Mouse (Mus musculus): ENCODE results near the gene Tnfrsf25. TPM values are rescaled to one million over a fixed set of nuclear protein-coding genes. Genes with fewer than 3 reads are reported as not detected.

The Tnfrsf25 gene
- polyA plus RNA-seq (2011; ENCODE audit: insufficient read length, low read depth, missing spikeins), result 1.9 TPM in 1 of 2 replicates, not detected in the other

- H3K4me3 ChIP-seq (ENCODE audit: insufficient read depth, low read length), result no peak within 1 kb of the TSS
- no peak for TF ChIP-seq POLR2A (IDR thresholded peaks at IDR 0.05; ENCODE audit: low read depth, low read length)
- no peaks in the 10 kb centered on the region for H3K4me1 ChIP-seq (ENCODE audit: control insufficient read depth, insufficient read depth, low read length)
- H3K27ac ChIP-seq (ENCODE audit: insufficient read depth, low read length), result no peak within 1 kb of the TSS
Observed at GRCm38 (mm10) chr4:152115921-152116612, at the start of gene Tnfrsf25. Tnfrsf25 (plus strand) TSS chr4:152115934.

GRCm38 (mm10) chr4:152067280-152067679, 48.5 kb upstream of the Tnfrsf25 start:
- Histone ChIP-seq H3K4me1 (ENCODE audit: control insufficient read depth, insufficient read depth, low read length) (no peaks in the 10 kb centered on the region), H3K27ac (ENCODE audit: insufficient read depth, low read length) (no peak overlapping the region), H3K4me3 (ENCODE audit: insufficient read depth, low read length) (no peak overlapping the region)
- no peak for TF ChIP-seq POLR2A (IDR thresholded peaks at IDR 0.05; ENCODE audit: low read depth, low read length)
- no peak for TF ChIP-seq CTCF (IDR thresholded peaks at IDR 0.05; ENCODE audit: borderline replicate concordance, insufficient read depth, low read length)

- Histone ChIP-seq H3K27ac (ENCODE audit: insufficient read depth, low read length) (no peak overlapping the region), H3K4me1 (ENCODE audit: control insufficient read depth, insufficient read depth, low read length) (no peaks in the 10 kb centered on the region), H3K4me3 (ENCODE audit: insufficient read depth, low read length) (no peak overlapping the region)
- TF ChIP-seq CTCF (IDR thresholded peaks at IDR 0.05; ENCODE audit: borderline replicate concordance, insufficient read depth, low read length), result no peak
Observed at GRCm38 (mm10) chr4:152068166-152068724, 47.5 kb upstream of the Tnfrsf25 start.

DNA sequence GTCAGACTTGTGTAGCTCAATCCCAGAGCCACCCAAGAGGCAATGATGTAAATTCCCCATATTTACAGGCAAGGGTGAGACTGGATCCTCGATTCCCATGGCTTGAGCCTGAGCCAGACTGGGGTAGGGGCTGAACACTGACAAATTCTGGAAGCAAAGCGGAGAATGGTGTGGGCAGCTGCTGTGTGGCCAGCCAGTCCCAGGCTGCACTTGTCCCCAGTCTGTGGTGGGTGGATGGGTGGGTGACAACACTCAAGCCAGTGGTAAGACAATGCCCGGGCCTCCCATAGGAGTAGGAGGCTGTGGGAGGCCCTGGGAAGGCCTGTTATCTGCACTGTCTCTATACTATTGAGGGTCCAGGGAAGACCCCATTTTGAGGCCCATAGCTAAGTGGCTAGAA, 46.5 kb upstream of the Tnfrsf25 start:
- TF ChIP-seq POLR2A (IDR thresholded peaks at IDR 0.05; ENCODE audit: low read depth, low read length) (no peak), CTCF (IDR thresholded peaks at IDR 0.05; ENCODE audit: borderline replicate concordance, insufficient read depth, low read length) (no peak)
- Histone ChIP-seq H3K4me3 (ENCODE audit: insufficient read depth, low read length) (no peak overlapping the region), H3K4me1 (ENCODE audit: control insufficient read depth, insufficient read depth, low read length) (no peaks in the 10 kb centered on the region), H3K27ac (ENCODE audit: insufficient read depth, low read length) (no peak overlapping the region)

DNA sequence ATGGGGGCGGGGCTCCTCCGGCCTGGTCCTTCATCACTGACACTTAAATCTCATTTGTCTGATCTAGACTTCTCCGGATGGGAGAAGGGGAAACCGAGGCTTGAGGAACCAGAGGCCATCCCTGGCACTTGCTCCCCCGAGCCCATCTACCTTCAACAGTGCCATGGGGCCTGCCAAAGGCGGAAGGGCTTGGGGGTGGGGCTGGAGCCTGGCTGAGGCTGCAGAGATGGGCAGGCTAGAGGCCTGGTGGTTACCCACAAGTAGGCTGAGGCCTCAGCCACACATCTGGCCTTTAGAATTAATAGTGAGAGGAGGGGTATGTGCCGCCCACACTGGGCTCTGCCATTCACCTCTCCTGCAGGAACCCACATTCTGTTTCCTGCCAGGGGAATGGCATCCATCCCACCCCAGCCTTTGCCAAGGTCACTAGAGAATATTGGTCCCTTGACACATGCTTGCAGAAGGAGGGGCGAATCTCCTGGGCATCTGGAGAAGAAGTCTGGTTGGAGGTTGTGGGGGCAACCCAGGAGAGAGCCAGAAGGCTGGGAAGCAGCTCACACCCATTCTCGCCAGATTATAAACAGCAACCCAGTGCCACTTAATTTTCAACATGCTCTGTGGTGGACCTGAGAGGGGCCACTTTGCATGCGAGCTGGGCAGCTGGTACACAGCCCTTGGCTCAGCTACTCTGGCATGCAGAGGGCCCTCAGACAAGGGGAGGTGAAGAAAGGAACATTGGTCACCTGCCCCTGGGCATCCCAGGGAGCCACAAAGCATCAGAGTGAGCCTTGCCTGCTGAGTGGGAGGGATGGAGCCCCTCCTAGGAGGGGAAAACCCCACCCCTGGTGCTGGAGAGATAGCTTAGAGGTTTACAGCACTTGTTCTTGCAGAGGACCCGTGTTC, 45.0 kb upstream of the Tnfrsf25 start:
- no peak overlapping the region for H3K4me3 ChIP-seq (ENCODE audit: insufficient read depth, low read length)
- H3K27ac ChIP-seq (ENCODE audit: insufficient read depth, low read length), result no peak overlapping the region
- H3K4me1 ChIP-seq (ENCODE audit: control insufficient read depth, insufficient read depth, low read length), result no peaks in the 10 kb centered on the region
- TF ChIP-seq POLR2A (IDR thresholded peaks at IDR 0.05; ENCODE audit: low read depth, low read length) (no peak), CTCF (IDR thresholded peaks at IDR 0.05; ENCODE audit: borderline replicate concordance, insufficient read depth, low read length) (no peak)

DNA sequence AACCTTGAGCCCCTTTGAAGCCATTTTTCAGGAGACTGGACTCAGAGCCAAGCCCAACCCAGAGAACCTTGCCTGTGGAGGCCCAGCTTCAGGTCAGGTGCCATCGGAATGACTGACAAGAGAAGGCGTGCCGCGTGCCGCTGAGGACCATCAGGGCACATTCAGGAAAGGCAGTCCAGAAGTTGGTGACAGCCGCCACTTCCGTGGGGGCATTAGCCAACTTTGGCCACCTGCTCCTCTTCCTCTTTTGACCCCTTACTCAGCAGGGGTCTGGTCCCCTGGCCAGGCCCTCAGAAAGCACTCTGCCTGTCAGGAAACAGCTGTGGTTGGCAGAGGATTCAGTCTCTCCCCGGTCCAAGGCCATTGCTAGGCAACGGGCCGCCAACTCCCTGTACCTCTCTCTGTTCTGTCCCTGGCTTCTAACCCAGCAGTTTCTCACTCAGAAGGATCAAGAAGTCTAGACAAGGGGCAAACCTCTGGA, 43.6 kb upstream of the Tnfrsf25 start, which contains the start of gene Plekhg5:
Gene Plekhg5, plus strand, starts transcription at position 378 of the 481 bp plus-strand sequence.
- TF ChIP-seq CTCF (IDR thresholded peaks at IDR 0.05; ENCODE audit: borderline replicate concordance, insufficient read depth, low read length), result no peak
- no peak for TF ChIP-seq POLR2A (IDR thresholded peaks at IDR 0.05; ENCODE audit: low read depth, low read length)
- Histone ChIP-seq H3K4me3 (ENCODE audit: insufficient read depth, low read length) (no peak within 1 kb of the TSS), H3K27ac (ENCODE audit: insufficient read depth, low read length) (no peak within 1 kb of the TSS), H3K4me1 (ENCODE audit: control insufficient read depth, insufficient read depth, low read length) (no peaks in the 10 kb centered on the region)

GRCm38 (mm10) chr4:152072655-152073054, 43.1 kb upstream of the Tnfrsf25 start:
- Histone ChIP-seq H3K27ac (ENCODE audit: insufficient read depth, low read length) (no peak overlapping the region), H3K4me3 (ENCODE audit: insufficient read depth, low read length) (no peak overlapping the region), H3K4me1 (ENCODE audit: control insufficient read depth, insufficient read depth, low read length) (no peaks in the 10 kb centered on the region)
- TF ChIP-seq POLR2A (IDR thresholded peaks at IDR 0.05; ENCODE audit: low read depth, low read length), result no peak

- Histone ChIP-seq H3K4me1 (ENCODE audit: control insufficient read depth, insufficient read depth, low read length) (no peaks in the 10 kb centered on the region), H3K27ac (ENCODE audit: insufficient read depth, low read length) (no peak overlapping the region), H3K4me3 (ENCODE audit: insufficient read depth, low read length) (no peak overlapping the region)
- no peak for TF ChIP-seq POLR2A (IDR thresholded peaks at IDR 0.05; ENCODE audit: low read depth, low read length)
- no peak for TF ChIP-seq CTCF (IDR thresholded peaks at IDR 0.05; ENCODE audit: borderline replicate concordance, insufficient read depth, low read length)
Observed at GRCm38 (mm10) chr4:152073715-152074114, 42.0 kb upstream of the Tnfrsf25 start.

GRCm38 (mm10) chr4:152074548-152074947, 41.2 kb upstream of the Tnfrsf25 start:
- H3K4me3 ChIP-seq (ENCODE audit: insufficient read depth, low read length), result no peak overlapping the region

More at GRCm38 (mm10) chr4:152074548-152074947, 41.2 kb upstream of the Tnfrsf25 start:
- TF ChIP-seq POLR2A (IDR thresholded peaks at IDR 0.05; ENCODE audit: low read depth, low read length), result no peak
- TF ChIP-seq CTCF (IDR thresholded peaks at IDR 0.05; ENCODE audit: borderline replicate concordance, insufficient read depth, low read length), result no peak
- Histone ChIP-seq H3K4me1 (ENCODE audit: control insufficient read depth, insufficient read depth, low read length) (no peaks in the 10 kb centered on the region), H3K27ac (ENCODE audit: insufficient read depth, low read length) (no peak overlapping the region)
